Mouse (Mus musculus) heart, embryonic 15.5 days (tissue): ENCODE results near the gene Rps15a. TPM values are rescaled to one million over a fixed set of nuclear protein-coding genes. Genes with fewer than 3 reads are reported as not detected.

Experiments
- ATAC-seq: fragments of 200-750 bp; cut with Nextera tagmentation; replicated peaks from 2 replicates; pipeline ENCODE4 v1.8.0; 2017; ENCODE audit warnings: low read depth, moderate TSS enrichment; ENCODE audit not compliant: insufficient number of reproducible peaks, insufficient read depth, low FRiP score
- H3K27ac ChIP-seq: fragments of 300-500 bp; sonication (generic); 2 replicates; pipeline ENCODE4 v1.5.1; 2015; ENCODE audit warnings: mild to moderate bottlenecking, inconsistent platforms
- H3K27me3 ChIP-seq: fragments of 300-500 bp; sonication (generic); 2 replicates; pipeline ENCODE4 v1.6.1; 2015; ENCODE audit warnings: inconsistent platforms
- H3K36me3 ChIP-seq: fragments of 300-500 bp; sonication (generic); 2 replicates; pipeline ENCODE4 v1.6.1; 2015; ENCODE audit warnings: mild to moderate bottlenecking, inconsistent platforms
- H3K4me1 ChIP-seq: fragments of 300-500 bp; sonication (generic); replicated peaks from 2 replicates; pipeline ENCODE4 v1.6.1; 2015; ENCODE audit warnings: inconsistent platforms
- H3K4me2 ChIP-seq: fragments of 300-500 bp; sonication (generic); 2 replicates; pipeline ENCODE4 v1.6.1; 2015; ENCODE audit warnings: inconsistent platforms, mild to moderate bottlenecking, moderate library complexity
- H3K4me3 ChIP-seq: fragments of 300-500 bp; sonication (generic); 2 replicates; pipeline ENCODE4 v1.5.1; 2015; ENCODE audit warnings: mild to moderate bottlenecking, inconsistent platforms
- H3K9ac ChIP-seq: fragments of 300-500 bp; sonication (generic); 2 replicates; pipeline ENCODE4 v1.6.1; 2015; ENCODE audit warnings: mild to moderate bottlenecking, inconsistent platforms
- H3K9me3 ChIP-seq: fragments of 300-500 bp; sonication (generic); replicated peaks from 2 replicates; pipeline ENCODE4 v1.6.1; 2016; ENCODE audit warnings: inconsistent platforms
- WGBS: fragments of 180-500 bp; shearing (Covaris S2); methylation state at CpG from one replicate; pipeline ENCODE4 v1.1.7; 2015; ENCODE audit warnings: mixed read lengths; 5-methylcytosine and 5-hydroxymethylcytosine counted together
- polyA plus RNA-seq: library from polyadenylated mRNA; unstranded; fragments of >200 nt; fragmentation: Nextera tagmentation; extraction: Ambion mirVana; gene quantifications from 2 replicates; pipeline ENCODE4 v1.2.1, GENCODE M21; 2015

Rps15a gene
- 371 and 431 TPM in 2 replicates for polyA plus RNA-seq

- no peaks in the 10 kb centered on the region for H3K9me3 ChIP-seq
- under 1% methylated on average over 40 of the region's 40 CpGs for WGBS
- peaks cover 43% of the 10 kb centered on the region for H3K4me1 ChIP-seq
- peak; percentile 78 for ATAC-seq
- peak within 1 kb of the TSS; percentile 86 for H3K4me2 ChIP-seq
- H3K27ac ChIP-seq = peak within 1 kb of the TSS; percentile 88
- peaks cover 63% of the 10 kb centered on the region for H3K36me3 ChIP-seq
- no peaks in the 10 kb centered on the region for H3K27me3 ChIP-seq
- peak within 1 kb of the TSS; percentile 91 for H3K9ac ChIP-seq
- peak within 1 kb of the TSS; percentile 68 for H3K4me3 ChIP-seq
Measured at GRCm38 (mm10) chr7:118115877-118116568, at the start of gene Rps15a. Gene Rps15a, minus strand, starts transcription at chr7:118116188.

- Histone ChIP-seq H3K9me3 (no peaks in the 10 kb centered on the region), H3K4me1 (no peaks in the 10 kb centered on the region), H3K9ac (no peak overlapping the region), H3K27me3 (no peaks in the 10 kb centered on the region), H3K4me3 (no peak overlapping the region), H3K4me2 (no peak overlapping the region), H3K27ac (no peak overlapping the region), H3K36me3 (peaks cover 58% of the 10 kb centered on the region)
- ATAC-seq = no peak
- 92% methylated on average over 8 of the region's 8 CpGs for WGBS
Measured at GRCm38 (mm10) chr7:118163006-118163405, 47.0 kb upstream of the Rps15a start.

GRCm38 (mm10) chr7:118160121-118160520, 44.1 kb upstream of the Rps15a start:
- no peak overlapping the region for H3K4me3 ChIP-seq
- WGBS = 72% methylated on average over 3 of the region's 3 CpGs
- H3K9me3 ChIP-seq = no peaks in the 10 kb centered on the region
- no peaks in the 10 kb centered on the region for H3K4me1 ChIP-seq
- no peak overlapping the region for H3K9ac ChIP-seq
- H3K27me3 ChIP-seq = no peaks in the 10 kb centered on the region
- peaks cover 57% of the 10 kb centered on the region for H3K36me3 ChIP-seq
- no peak overlapping the region for H3K4me2 ChIP-seq
- no peak overlapping the region for H3K27ac ChIP-seq
- no peak for ATAC-seq

GRCm38 (mm10) chr7:118156461-118156860, 40.5 kb upstream of the Rps15a start:
- Histone ChIP-seq H3K9me3 (no peaks in the 10 kb centered on the region), H3K27me3 (no peaks in the 10 kb centered on the region), H3K36me3 (peaks cover 82% of the 10 kb centered on the region), H3K4me1 (no peaks in the 10 kb centered on the region), H3K9ac (no peak overlapping the region), H3K27ac (no peak overlapping the region), H3K4me2 (no peak overlapping the region), H3K4me3 (no peak overlapping the region)
- WGBS = 70% methylated on average over 7 of the region's 7 CpGs
- ATAC-seq = no peak

- Histone ChIP-seq H3K4me2 (no peak overlapping the region), H3K27me3 (no peaks in the 10 kb centered on the region), H3K9me3 (no peaks in the 10 kb centered on the region), H3K4me3 (no peak overlapping the region), H3K4me1 (no peaks in the 10 kb centered on the region), H3K36me3 (peaks cover 77% of the 10 kb centered on the region), H3K27ac (no peak overlapping the region), H3K9ac (no peak overlapping the region)
- no peak for ATAC-seq
- WGBS = 89% methylated on average over 6 of the region's 6 CpGs
Measured at GRCm38 (mm10) chr7:118154150-118154549, 38.2 kb upstream of the Rps15a start.

GRCm38 (mm10) chr7:118143602-118144001, 27.6 kb upstream of the Rps15a start:
- peaks cover 69% of the 10 kb centered on the region for H3K36me3 ChIP-seq
- WGBS = 79% methylated on average over 3 of the region's 3 CpGs

GRCm38 (mm10) chr7:118143123-118143522, 27.1 kb upstream of the Rps15a start:
- no peak overlapping the region for H3K27ac ChIP-seq
- H3K4me2 ChIP-seq = no peak overlapping the region
- WGBS = 78% methylated on average over 4 of the region's 4 CpGs
- ATAC-seq = no peak
- H3K4me3 ChIP-seq = no peak overlapping the region
- peaks cover 65% of the 10 kb centered on the region for H3K36me3 ChIP-seq
- H3K9me3 ChIP-seq = no peaks in the 10 kb centered on the region
- H3K4me1 ChIP-seq = no peaks in the 10 kb centered on the region
- no peak overlapping the region for H3K9ac ChIP-seq
- H3K27me3 ChIP-seq = no peaks in the 10 kb centered on the region

More at GRCm38 (mm10) chr7:118143602-118144001, 27.6 kb upstream of the Rps15a start:
- Histone ChIP-seq H3K9ac (no peak overlapping the region), H3K4me1 (no peaks in the 10 kb centered on the region), H3K4me3 (no peak overlapping the region), H3K9me3 (no peaks in the 10 kb centered on the region), H3K27ac (no peak overlapping the region), H3K27me3 (no peaks in the 10 kb centered on the region), H3K4me2 (no peak overlapping the region)
- no peak for ATAC-seq

- H3K4me2 ChIP-seq = no peak overlapping the region
- no peaks in the 10 kb centered on the region for H3K9me3 ChIP-seq
- H3K27ac ChIP-seq = no peak overlapping the region
- H3K27me3 ChIP-seq = no peaks in the 10 kb centered on the region
- 92% methylated on average over 7 of the region's 7 CpGs for WGBS
- H3K36me3 ChIP-seq = peaks cover 71% of the 10 kb centered on the region
- H3K4me1 ChIP-seq = no peaks in the 10 kb centered on the region
- H3K9ac ChIP-seq = no peak overlapping the region
- no peak overlapping the region for H3K4me3 ChIP-seq
- ATAC-seq = no peak
Measured at GRCm38 (mm10) chr7:118141271-118141670, 25.3 kb upstream of the Rps15a start.

GRCm38 (mm10) chr7:118135128-118135527, 19.1 kb upstream of the Rps15a start:
- H3K27me3 ChIP-seq = no peaks in the 10 kb centered on the region
- no peaks in the 10 kb centered on the region for H3K9me3 ChIP-seq
- no peak for ATAC-seq
- H3K4me1 ChIP-seq = peaks cover 1% of the 10 kb centered on the region
- H3K27ac ChIP-seq = no peak overlapping the region
- H3K36me3 ChIP-seq = peaks cover 46% of the 10 kb centered on the region
- H3K9ac ChIP-seq = no peak overlapping the region
- no peak overlapping the region for H3K4me2 ChIP-seq
- 83% methylated on average over 11 of the region's 11 CpGs for WGBS
- no peak overlapping the region for H3K4me3 ChIP-seq

- Histone ChIP-seq H3K9me3 (no peaks in the 10 kb centered on the region), H3K9ac (peak within 1 kb of the TSS; percentile 95), H3K4me1 (peaks cover 25% of the 10 kb centered on the region), H3K4me2 (peak within 1 kb of the TSS; percentile 80), H3K4me3 (peak within 1 kb of the TSS; percentile 93), H3K36me3 (peaks cover 14% of the 10 kb centered on the region), H3K27ac (peak within 1 kb of the TSS; percentile 93), H3K27me3 (no peaks in the 10 kb centered on the region)
- ATAC-seq = peak; percentile 98
- WGBS = under 1% methylated on average over 39 of the region's 39 CpGs
Measured at GRCm38 (mm10) chr7:118129430-118130041, 13.5 kb upstream of the Rps15a start, which contains the start of gene Arl6ip1. Gene Arl6ip1, minus strand, starts transcription at chr7:118129662.

GRCm38 (mm10) chr7:118128925-118129429, 13.0 kb upstream of the Rps15a start:
- H3K36me3 ChIP-seq = peaks cover 18% of the 10 kb centered on the region; the same call in 1 of the 2 replicates
- no peaks in the 10 kb centered on the region for H3K9me3 ChIP-seq
- peaks cover 25% of the 10 kb centered on the region for H3K4me1 ChIP-seq
- under 1% methylated on average over 21 of the region's 21 CpGs for WGBS
- peak overlapping the region; percentile 93 for H3K4me3 ChIP-seq
- peak; percentile 71 for ATAC-seq
- H3K27me3 ChIP-seq = no peaks in the 10 kb centered on the region
- peak overlapping the region; percentile 93 for H3K27ac ChIP-seq
- peak overlapping the region; percentile 80 for H3K4me2 ChIP-seq
- peak overlapping the region; percentile 95 for H3K9ac ChIP-seq
